Mouse (Mus musculus) heart, postnatal 0 days (tissue): ENCODE measurements around the gene Ccdc85c.
A peak's percentile ranks its signal among the peaks of the same experiment; 100 is the strongest.

Experiments
- CTCF ChIP-seq: IDR thresholded peaks from 2 replicates; pipeline ENCODE4 v1.5.1; 2016; ENCODE audit warnings: antibody characterized with exemption, control low read depth, low read depth
- EP300 ChIP-seq: IDR thresholded peaks from 2 replicates; pipeline ENCODE4 v1.6.1; 2016; ENCODE audit warnings: antibody characterized with exemption, low read depth

DNA sequence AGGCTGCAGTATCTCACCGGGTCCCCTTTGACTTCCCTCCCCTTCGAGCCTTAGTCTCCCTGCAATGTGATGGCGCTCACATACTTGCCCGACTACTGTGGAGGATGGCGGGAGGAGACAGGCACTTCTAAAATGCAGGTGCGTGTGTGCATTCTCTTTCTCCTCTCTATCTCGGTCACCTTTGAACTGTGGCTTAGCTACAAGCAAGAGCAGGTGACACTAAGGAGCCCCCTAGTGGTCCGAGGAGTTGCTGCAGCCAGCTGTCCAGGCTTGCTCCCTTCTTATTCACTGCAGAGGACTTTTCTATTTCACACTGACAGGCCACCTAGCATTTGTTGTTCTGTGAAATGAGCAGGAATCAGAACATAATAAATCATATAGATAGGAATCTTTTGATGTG is 17.7 kb upstream of the Ccdc85c start:
- TF ChIP-seq CTCF: peak; percentile 96
- no peak for TF ChIP-seq EP300
